Mouse (Mus musculus) megakaryocyte, embryonic 14.5 days (primary cell): ENCODE results near the gene Hyal2.

Experiments
- FLI1 ChIP-seq: IDR thresholded peaks from 2 replicates; pipeline ENCODE4 v1.6.1; 2012; ENCODE audit warnings: low read length, inconsistent platforms, mixed read lengths
- GATA1 ChIP-seq: IDR thresholded peaks from 3 replicates; pipeline ENCODE4 v1.6.1; 2012; ENCODE audit warnings: mixed read lengths, low read length, inconsistent platforms, borderline replicate concordance

DNA sequence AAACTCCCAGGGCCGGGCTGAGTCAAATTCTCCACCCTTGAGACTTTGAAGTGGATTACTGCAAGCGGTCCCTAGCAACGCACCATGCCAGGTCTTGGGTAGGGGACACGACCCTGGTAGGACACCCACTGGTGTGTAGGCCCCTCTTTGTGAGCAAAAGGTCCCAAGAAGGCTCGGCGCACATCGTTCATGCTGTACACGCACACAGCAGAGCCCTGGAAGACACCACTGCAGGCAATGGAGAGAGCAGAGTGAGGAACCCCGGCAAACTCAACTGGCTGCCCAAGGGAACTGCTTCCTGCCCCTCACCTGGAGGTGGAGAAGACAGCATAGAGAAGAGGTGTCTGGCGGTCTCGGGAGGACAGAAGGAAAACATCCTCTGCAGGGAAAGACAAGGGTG is 33.5 kb downstream of the Hyal2 start:
- no peak for TF ChIP-seq GATA1
- no peak for TF ChIP-seq FLI1
